Mouse (Mus musculus) WW6 (cell line): Measurements from ENCODE around the gene 2310011J03Rik.

ENCODE experiments used
- DNase-seq: peaks from one replicate; pipeline ENCODE4 v3.0.0-alpha.2; 2013; ENCODE audit warnings: low read depth, low spot score

2310011J03Rik gene

DNA sequence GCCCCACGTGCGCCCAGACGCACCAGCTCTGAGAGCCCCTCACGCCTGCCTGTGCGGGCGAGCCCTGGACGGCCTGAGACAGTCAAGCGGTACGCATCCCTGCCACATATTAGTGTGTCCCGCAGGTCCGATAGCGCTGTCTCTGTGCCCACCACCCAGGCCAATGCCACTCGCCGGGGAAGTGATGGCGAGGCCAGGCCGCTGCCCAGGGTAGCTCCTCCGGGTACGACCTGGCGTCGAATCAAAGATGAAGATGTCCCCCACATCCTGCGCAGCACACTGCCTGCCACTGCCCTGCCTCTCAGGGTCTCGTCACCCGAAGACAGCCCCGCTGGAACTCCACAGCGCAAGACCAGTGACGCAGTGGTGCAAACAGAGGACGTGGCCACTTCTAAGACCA is 5.0 kb downstream of the 2310011J03Rik start:
- no peak for DNase-seq

DNA sequence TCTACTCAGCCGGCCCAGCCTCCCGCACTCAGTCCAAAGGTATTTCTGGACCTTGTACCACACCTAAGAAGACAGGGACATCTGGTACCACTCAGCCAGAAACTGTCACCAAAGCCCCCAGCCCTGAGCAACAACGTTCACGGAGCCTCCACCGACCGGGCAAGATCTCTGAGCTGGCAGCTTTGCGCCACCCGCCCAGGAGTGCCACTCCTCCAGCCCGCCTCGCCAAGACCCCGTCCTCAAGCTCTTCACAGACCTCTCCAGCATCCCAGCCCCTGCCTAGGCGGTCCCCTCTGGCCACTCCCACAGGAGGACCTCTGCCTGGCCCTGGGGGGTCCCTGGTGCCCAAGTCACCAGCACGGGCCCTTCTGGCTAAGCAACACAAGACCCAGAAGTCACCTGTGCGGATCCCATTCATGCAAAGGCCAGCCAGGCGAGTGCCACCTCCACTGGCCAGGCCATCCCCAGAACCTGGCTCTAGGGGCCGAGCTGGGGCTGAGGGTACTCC is 5.8 kb downstream of the 2310011J03Rik start:
- DNase-seq = no peak

DNA sequence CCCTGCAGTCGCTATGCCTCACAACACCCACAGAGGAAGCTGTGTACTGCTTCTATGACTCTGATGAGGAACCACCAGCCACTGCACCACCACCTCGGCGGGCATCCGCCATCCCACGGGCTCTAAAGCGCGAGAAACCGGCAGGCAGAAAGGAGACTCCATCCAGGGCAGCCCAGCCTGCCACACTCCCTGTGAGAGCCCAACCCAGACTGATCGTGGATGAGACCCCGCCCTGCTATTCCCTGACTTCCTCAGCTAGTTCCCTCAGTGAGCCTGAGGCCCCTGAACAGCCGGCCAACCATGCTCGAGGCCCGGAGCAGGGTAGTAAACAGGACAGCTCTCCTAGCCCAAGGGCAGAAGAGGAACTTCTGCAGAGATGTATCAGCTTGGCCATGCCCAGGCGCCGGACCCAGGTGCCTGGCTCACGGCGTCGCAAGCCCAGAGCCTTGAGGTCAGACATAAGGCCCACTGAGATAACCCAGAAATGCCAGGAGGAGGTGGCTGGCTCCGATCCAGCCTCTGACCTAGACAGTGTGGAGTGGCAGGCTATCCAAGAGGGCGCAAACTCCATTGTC is 6.6 kb downstream of the 2310011J03Rik start:
- DNase-seq = no peak

GRCm38 (mm10) chr10:80312586-80313504 is 7.5 kb downstream of the 2310011J03Rik start:
- DNase-seq = no peak

GRCm38 (mm10) chr10:80311560-80311959 is 8.8 kb downstream of the 2310011J03Rik start:
- DNase-seq = no peak

DNA sequence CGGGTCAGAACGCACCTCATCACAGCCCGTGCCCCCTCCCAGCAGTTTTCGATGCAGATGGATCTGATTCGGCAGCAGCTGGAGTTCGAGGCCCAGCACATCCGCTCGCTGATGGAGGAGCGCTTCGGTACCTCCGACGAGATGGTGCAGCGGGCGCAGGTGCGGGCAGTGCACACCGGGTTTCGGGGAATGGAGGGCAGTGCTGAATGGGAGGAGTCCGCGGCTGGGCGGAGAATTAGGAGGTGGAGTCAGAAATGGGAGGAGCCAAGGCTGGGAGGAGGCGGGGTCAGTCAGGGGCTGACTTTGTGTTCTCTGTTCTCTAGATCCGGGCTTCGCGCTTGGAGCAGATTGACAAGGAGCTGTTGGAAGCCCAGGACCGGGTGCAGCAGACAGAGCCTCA is 15.5 kb downstream of the 2310011J03Rik start:
- DNase-seq = peak; percentile 72

GRCm38 (mm10) chr10:80304458-80304857 is 15.9 kb downstream of the 2310011J03Rik start:
- DNase-seq = no peak

DNA sequence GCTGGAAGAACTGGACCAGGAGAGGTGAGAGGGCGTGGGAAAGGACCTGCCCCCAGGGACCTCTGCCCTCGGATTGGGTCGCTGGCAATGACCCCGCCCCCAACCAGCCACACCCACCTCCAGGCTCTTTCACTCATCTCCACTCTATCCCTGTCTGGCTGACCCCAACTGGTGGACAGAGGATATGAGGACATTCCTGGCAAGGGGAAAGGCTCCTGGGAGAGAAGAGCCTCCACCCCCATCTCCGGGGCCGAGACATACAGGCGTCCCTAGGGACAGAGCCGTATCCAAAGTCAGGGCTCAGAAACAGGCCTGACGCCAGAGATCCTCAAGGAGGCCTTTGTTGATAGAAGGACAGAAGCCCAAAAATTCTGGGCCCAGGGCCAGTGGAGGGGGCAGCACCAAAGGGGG is 17.9 kb downstream of the 2310011J03Rik start:
- DNase-seq = no peak

- no peak for DNase-seq
Measured at GRCm38 (mm10) chr10:80302082-80302355, 18.3 kb downstream of the 2310011J03Rik start.

DNA sequence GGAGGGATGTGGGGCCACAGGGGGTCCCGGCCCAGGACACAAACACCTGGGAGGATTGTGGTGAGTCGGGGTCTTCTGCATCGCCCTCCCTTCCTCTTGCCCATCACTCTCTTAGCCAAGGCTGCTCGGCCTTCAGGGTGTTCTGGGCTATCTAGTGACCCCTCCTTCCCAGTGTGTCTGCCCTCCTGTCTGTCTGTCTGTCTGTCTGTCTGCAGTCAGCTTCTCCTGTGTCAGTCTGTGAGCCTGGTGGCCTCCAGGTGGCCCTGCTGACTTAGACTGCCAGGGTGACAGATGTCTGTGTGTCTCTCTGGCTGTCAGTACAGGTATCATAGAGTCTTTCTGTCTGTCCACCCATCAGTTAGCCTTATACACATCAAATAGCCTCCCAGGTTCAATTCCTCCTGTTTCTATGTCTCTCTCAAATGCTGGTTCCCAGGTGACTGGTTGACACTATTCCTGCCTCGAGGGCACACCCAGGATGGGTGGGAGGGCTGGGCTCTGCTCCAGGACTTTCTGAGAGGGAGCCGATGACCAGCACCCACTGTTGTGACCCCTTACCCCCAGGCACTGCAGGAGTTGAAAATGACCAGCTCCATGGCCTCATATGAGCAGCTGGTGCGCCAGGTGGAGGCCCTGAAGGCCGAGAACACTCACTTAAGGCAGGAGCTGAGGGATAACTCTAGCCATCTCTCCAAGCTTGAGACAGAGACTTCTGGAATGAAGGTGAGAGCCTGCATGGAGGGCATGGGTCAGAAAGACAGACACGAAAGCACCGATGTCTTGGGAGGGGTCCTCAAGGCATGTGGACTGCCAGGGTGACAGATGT is 18.9 kb downstream of the 2310011J03Rik start:
- no peak for DNase-seq

DNA sequence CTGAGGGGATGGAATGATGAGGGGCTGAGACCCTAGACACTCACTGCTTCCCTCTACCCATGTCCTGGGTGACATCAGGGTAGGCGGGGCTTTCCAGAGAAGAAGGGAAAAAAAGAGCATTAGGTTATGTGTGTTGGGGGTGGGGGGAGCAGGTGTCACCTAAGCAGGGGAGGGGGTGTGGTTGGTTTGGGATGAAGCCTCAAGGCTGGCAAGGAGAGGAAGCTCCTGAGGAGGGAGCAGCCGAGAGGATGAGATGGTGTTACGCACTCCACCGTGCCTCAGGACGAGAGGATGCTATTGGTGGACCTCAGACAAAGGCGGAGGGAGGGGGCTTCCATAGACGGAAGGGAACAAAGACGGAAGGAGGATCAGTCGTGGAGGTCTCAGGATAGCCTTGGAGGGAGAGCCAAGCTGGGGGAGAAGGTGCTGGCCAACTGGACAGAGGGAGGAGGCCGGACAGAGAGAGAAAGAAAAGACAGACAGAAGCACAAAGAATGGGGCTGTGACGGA is 19.6 kb downstream of the 2310011J03Rik start:
- no peak for DNase-seq

GRCm38 (mm10) chr10:80299824-80300223 is 20.5 kb downstream of the 2310011J03Rik start:
- DNase-seq = no peak

DNA sequence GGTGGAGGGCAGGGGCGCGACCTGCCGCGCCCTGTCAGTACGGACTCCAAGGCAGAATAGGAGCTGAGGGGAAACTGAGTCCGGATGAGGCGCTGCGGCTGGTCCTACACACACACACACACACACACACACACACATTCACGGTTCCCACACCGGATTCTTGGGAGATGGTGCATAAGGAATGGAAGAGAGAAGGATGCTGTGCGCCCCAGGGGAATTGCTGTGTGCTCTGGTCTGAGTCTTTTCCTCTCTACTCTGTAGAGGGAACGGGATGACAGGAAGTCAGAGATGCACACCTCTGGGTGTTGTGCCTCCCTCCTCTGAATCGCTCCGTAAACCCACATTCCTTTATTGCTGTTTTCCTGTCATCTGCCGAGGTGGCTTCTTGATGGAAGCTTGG is 21.0 kb downstream of the 2310011J03Rik start:
- DNase-seq = no peak

DNA sequence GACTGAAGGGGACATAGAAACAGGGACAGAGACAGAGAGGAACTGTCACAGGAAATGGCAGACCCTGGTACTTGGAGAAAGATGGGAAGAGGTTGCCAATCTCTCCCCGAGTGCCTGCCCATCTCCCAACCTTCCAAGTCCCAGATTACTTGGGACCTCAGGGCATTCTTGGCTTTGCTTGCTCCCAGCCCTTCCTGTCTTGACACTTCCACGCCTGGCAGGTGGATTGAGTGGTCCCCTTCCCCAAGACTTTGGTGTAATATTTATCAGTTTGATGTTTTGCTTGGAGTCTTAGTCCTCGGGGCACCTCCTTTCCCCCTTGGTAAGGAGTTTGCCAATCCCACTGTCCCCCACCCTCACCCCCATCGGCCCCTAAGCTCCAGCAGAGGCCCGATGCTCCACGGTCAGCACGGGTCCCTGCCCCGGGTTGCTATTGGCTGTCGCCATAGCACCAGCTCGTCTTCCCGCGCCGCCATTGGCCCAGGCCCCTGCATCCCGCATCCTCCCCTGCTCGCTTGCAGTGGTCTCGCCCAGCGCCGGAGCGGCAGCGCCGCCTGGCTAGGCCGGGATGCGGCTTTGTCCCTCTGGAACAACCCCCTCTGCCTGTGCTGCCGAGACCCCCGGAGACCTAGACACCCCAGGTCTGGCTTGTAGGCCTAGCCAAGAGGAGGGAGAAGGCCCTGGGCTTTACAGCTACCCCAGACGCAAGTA is 21.6 kb downstream of the 2310011J03Rik start:
- DNase-seq = no peak

DNA sequence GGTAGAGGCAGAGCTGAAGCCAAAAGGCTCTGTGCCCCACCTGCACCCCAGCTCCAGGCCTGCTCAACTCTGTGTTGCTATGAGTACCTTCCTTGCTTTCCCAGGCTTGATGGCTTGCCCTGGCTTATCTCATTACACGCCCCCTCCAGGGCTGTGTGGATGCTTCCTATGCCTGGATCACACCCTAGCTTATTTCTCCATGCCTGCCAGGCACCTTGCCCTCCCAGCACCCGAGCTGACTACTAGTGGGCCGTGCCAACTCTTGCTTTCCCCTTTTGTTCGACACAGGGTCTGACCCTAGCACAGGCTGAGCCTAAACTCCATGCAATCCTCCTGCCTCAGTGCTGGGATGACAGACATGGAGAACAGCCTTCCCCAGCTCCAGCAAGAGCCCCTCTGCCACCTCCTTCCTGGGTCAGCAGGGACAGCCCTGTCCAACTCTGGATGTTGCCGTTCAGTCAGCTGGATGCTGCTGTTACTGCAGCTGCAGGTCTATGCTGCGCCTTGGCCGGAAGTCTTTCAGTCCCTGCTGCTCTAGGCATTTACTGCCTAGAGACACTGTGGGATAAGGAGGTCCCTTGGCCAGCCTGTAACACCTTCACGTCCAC is 22.7 kb downstream of the 2310011J03Rik start:
- no peak for DNase-seq

GRCm38 (mm10) chr10:80296824-80297223 is 23.5 kb downstream of the 2310011J03Rik start:
- no peak for DNase-seq

DNA sequence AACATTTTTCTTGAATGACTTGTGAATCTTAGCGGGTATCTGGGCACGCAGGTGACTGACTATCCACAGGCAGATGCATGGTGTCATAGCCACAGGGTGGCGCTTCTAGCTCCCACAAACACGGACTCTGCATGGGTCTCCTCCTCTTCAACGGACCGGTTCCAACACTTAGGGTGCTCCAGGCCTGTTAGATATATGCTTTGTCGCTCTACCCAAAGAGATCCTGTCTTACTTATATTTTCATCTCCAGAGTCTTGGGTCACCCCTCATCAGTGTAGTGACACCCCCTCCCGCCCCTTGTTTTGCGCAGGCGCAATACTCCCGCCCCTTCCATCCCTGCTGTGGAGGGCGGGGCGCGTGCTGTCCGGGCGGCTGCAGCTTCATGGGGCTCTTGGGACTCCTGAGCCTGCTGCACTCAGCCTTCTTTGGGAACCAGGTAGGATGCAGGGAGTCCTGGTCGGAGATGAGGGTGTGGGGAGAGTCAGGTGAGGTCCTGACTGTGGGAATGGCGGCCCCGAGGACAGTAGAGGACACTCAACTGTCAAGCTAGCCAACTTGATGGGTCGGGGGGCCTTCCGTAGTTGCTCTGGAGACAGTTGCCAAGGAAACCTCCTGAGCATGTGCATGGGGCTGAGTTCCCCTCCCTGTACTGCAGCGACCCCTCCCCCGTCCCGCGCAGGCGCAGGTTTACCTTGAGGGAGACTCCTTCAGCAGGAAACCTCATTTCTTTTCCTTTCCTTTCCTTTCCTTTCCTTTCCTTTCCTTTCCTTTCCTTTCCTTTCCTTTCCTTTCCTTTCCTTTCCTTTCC is 24.5 kb downstream of the 2310011J03Rik start, which contains the start of gene Apc2:
TSS of gene Apc2 (plus strand) at position 360 of the 808 bp plus-strand sequence.
- DNase-seq = no peak

GRCm38 (mm10) chr10:80294788-80295303 is 25.5 kb downstream of the 2310011J03Rik start:
- no peak for DNase-seq

DNA sequence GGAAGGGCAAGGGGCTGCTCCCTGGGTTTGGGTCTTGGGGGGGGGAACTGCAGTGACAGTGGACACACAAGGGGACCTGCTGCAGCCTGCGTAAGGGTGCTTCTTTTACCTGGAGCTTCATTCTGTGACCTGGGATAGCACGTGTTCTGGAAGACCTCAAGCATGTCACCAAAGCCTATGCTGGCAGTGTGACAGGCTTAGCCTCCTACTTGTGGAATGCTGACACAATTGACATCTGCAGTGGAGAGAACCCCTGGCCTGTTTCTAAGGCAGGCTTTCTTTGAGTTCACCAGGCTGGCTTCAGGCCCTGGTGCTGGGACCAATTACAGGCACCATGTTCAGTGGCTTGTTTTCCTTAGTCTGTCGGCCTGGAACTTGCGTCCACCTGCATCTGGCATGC is 26.0 kb downstream of the 2310011J03Rik start:
- DNase-seq = no peak

DNA sequence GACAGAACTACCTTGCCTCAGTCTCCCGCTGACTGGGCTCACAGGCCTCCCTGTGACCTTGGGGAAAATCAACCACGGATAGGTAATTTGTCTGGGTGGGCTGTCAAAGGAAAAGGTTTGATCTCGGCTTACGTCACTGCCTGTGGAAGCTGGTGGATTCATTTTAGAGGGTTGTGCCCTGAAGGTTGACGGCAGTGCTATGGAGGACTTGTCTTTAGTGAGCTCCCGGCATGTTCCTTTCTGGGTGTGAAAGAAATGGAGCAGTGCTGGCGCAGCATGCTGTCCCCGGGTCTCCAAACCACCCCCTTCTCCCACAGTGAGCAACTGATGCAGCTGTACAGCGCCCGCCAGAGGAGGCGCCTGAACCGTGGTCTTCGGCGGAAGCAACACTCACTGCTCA is 27.0 kb downstream of the 2310011J03Rik start:
- DNase-seq = no peak
